Mouse (Mus musculus) cerebellum, adult 2 months (tissue): ENCODE results near the gene Cars.

Experiments
- CTCF ChIP-seq: fragments of 200-500 bp; IDR thresholded peaks from 2 replicates; pipeline ENCODE4 v1.5.1; 2011; ENCODE audit warnings: low read depth, mild to moderate bottlenecking, control low read depth, low read length, moderate library complexity, borderline replicate concordance; ENCODE audit not compliant: insufficient read depth
- POLR2A ChIP-seq: fragments of 200-500 bp; IDR thresholded peaks from 2 replicates; pipeline ENCODE4 v1.6.1; 2011; ENCODE audit warnings: low read length, control low read depth, borderline replicate concordance; ENCODE audit not compliant: insufficient read depth

DNA sequence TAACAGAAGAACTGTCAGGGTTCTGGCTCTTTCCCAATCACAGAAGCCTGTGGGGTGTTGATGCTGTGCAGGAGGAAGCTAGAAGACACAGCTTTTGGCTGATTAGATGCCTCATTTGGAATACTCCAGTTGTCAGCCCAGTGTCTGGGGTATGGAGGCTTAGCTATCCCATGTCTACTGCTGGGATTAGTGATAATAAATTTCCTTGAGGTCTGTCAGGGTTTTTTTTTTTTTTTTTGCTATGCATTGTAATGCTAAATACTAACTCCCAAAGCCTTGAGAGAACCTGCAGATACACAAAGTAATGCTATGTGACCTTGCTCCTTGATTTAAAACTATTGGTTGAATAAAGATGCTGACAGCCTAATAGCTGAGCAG lies 88.6 kb downstream of the Cars start:
- TF ChIP-seq POLR2A, result no peak
- no peak for TF ChIP-seq CTCF
